Mouse (Mus musculus) adrenal gland, adult 2 months (tissue): Measurements from ENCODE around the gene Pgbd5. TPM values are rescaled to one million over a fixed set of nuclear protein-coding genes. Genes with fewer than 3 reads are reported as not detected.

ENCODE experiments used
- DNase-seq: peaks from one replicate; pipeline ENCODE4 v3.0.0; 2021
- polyA plus RNA-seq: library from polyadenylated mRNA; depleted of rRNA; stranded (reverse); fragments of >200 nt; gene quantifications from 2 replicates; pipeline ENCODE4 v1.2.3, GENCODE M21; 2012
- total RNA-seq, 2 experiments: library from RNA; stranded (reverse); gene quantifications; 2 replicates each; pipeline ENCODE4 v1.2.3; 2021

The Pgbd5 gene
- total and polyA plus RNA-seq, 3 experiments = 5.3 to 8.6 (median 5.4) TPM

DNA sequence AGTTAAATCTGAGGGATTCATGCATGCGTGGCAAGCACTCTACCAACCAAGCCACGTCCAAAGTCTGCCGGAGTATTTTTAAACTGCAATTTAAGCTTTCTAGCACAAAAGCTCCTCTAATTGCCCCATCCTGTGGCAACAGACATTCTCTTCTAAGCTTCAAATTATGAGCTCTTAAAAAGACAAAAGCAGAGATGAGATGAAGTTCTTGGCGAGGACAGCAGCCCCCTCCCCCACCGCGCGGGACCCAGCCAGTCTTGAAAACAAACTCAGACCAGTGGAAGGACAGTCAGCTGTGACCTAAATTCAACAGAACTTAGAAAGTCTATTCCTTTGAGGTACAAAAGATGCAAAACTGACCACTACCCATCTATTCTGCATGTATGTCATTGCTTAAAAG lies 48.3 kb downstream of the Pgbd5 start:
- no peak for DNase-seq

DNA sequence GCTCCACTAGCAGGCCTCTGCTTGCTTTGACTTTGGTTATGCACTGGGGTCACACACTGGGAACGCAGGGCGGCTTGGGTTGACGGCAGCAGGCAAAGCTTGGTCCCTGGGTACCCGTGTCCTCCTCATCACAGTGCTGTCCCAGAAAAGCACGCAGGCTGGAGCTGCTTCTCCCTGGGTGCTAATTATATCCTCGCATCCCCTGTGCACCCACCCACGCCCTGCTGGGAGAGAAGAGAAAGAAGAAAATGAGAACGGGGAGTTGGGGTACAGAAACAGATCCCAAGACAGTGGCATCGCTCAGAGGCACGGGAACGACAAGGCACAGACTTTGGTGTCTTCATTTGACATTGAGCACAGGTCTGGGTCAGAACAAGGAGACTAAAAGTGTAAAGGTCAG lies 50.0 kb downstream of the Pgbd5 start:
- DNase-seq = no peak

DNA sequence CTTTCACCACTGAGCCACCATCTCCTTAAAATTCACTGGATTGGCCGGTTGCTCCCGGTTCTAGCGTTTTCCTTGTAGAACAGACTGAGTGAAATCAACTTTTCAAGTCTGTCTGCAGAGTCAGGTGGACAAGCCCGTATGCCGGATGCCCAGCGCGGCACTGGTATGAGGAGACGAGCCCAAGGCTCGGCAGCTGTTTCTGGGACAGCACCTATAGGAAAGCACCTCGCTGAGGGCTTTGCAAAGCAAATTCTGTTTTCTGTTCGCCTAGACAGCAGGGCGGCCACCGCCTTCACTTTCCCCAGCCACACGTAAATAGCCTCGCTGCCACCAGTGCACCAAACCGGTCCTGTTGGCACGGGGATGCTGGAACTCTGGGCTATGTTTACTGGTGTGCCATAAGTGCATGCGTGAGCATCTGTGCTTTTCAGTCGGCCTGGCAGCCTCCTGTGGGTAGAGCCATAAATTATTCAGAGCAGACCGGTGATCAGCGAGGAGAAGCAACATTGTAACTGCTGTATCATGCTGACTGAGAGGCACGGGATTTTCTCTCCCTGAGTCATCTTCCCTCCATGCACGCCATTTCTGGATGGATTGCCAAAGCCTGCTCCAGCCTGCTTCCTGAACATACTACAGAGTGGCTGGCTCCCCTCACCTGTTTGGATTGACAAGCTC lies 53.1 kb downstream of the Pgbd5 start:
- peak; percentile 75 for DNase-seq

DNA sequence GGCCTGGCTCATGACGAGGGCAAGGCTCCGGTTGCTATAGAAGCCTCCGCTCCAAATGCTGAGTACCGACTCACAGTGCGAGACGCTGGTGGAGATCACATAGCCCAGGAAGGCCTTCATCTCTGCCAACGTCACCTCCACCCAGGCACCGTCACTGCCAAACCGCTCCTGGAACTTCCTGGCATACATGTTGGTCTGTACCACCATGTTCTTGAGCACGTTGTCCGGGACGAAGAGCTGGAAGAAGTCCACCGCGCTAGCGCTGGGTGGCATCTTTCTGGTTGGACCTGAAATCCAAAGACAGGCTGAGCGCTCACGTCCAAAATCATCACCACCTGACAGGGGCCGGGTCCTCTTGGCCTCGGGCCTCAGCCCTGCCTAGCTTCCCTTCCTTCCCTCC lies 55.1 kb downstream of the Pgbd5 start:
- DNase-seq = no peak

DNA sequence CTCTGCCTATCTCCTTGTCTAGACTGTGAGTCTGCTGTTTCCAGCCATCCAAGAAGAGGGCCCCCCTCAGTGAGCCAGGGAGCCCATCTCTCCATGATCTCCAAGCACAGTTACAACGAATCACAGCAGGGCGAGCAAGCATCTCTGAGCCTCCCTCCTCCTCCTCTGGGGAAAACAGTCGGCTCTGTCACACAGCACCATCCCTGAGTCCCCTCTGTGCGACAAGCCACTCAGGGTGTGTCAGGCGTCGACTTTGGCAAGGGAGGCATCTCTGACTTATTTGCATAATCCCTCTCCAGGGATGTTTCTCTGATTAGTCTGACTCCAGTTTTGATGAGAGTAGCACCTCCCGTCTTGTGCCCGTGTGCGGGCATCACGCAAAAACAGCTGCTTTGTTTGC lies 57.2 kb downstream of the Pgbd5 start:
- DNase-seq = no peak

DNA sequence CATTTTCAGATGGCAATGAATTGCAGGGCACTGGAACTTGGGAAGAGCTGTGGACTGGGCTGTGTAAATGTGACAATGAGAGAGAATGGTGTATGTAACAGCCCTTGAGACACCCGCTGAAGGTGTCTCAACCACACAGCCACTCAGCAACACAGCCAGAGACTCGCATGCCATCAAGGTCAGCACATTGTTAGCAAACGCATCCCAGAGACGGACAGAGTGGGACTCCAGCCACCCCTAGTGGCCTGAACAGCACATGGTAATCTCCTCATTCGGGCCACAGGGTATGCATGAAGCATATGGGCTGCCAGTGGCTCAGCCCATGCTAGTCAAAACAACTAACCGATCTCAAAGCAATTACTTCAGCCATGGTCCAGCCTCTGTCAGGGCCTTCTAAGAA lies 60.2 kb downstream of the Pgbd5 start:
- peak; percentile 18 for DNase-seq

DNA sequence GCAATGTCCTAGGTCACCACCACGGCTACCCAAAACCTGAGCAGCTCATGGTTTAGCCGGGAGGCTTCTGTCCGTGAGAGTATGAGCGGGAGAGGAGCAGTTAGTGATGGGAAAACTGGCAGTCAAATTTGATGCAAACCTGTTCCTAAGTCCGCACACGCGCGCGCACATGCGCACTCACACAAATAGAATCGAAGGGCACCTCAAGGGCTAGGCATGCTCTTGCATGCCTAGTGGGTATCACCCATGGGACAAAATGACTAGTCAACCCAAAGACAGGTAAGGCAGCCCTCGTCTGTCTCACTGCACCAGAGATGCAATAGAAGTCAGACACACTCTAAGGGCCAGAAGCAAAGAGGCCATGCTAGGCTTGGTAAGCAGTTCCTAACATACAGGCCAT lies 63.1 kb downstream of the Pgbd5 start:
- DNase-seq = no peak

DNA sequence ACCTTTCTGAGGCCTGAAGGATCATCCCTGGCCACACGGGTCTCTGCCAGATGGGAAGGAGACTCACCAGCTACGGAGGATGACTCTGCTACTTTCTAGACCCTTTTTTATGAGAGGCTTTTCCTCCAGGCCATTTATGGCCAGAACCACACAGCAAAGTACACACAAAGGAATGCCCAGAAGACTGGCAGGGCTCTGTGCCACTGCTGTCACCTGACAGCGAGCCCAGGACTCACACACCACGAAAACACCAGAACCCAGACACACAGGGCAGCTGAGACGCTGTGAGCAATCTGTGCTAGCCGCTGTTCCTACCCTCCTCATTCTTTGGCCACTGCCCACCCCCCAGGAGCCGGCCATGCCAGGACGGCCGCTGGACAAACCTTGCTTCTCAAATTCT lies 63.7 kb downstream of the Pgbd5 start:
- no peak for DNase-seq

DNA sequence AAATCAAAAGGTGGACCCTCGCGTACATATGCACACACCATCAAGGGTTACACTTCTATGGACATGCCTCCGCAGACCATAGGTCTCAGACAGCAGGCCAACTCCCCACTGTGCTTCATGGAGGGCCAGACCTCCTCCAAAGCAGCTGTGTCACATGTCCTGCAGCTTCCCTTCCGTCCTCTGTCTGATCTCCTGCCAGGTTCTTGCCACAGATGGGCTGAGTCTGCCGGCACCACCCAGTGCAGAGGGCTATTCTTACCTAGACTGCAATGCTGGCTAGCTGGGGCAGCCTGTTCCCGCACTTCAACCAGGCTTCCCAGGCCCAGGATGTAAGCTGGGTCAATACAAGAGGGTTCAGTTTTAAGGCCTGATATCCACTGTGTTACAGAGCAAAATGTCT lies 64.3 kb downstream of the Pgbd5 start:
- peak; percentile 43 for DNase-seq

DNA sequence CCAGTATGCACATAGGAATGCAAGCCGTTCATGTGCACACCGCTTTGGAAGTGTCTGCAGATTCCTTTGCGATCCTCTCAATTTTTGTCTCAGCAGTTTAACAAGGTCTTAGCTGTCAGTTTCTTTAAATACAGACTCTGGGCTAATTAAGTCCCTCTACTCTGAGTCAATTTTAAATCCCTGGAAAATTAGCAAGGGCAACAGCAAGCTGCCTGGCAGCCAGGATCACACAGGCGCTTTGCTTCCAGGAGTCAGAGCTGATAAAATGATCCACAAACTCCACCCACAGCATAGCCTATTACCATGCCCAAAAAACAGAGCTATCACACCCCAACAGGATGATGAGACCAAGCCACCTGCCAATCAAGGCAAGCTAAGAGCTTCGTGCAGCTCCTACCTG lies 65.7 kb downstream of the Pgbd5 start:
- DNase-seq = no peak

DNA sequence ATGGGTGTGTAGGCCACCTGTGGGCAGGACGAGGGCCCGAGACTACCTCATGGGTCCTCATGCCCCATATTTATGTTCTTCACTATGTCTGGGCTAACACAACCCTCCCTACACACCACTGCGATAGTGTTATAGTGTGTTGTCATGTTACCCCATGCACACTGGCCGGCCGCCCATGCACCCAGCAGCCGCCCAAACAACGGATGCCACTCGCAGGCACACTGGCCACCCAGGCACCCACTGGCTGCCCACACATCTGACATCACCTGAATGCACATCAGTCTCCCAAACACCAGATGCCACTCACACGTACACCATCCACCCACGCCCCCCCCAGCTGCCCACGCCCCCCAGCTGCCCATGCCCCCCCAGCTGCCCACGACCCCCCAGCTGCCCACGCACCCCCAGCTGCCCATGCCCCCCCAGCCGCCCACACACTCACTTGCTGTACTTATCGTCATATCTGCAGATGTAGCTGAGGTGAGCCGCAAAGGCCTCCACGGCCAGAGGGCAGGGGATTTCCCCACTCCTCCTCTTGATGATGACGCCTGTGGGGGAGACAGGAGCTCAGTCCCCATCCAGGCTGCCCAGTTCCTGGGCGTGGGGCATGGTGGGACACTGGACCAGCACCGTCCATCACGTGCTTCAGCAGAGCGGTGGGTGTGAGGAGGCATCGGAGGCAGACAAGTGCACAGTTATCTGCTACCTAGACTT lies 67.9 kb downstream of the Pgbd5 start:
- no peak for DNase-seq

DNA sequence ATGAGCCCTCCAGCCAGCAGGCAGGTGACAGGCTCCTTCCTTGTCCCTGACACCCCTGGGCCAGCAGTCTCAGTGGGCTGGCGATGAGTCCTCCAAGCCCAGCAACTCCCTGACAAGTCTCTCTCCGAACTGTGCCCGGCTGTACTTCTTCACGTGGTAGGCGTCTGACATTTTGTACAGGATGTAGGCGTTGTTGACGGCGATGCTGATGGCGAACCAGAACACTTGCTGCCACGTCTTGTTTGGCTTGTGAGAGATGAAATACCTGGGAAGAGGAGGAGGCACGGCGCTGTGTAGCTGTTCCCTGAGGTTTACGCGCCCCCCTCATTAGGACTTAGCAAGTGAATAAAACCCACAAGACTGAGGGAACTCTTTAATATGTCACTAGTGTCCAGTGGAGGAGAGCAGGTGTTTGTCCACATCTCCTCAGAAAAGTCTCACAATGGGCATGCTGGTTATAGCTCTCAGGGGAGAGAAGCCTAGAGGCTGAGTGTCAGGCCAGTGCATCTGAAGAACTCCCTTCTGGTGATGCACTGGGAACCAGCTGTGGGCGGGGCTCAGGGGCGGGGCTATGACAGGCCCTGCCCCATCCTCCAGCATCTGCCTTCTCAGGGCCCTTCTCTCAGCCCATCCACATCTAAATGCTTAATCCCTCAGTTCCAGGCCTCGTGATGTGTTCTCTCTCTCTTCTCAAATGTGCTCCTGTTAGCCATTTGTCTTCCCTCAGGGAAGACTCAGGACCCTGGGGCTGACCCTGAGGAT lies 68.9 kb downstream of the Pgbd5 start:
- no peak for DNase-seq

DNA sequence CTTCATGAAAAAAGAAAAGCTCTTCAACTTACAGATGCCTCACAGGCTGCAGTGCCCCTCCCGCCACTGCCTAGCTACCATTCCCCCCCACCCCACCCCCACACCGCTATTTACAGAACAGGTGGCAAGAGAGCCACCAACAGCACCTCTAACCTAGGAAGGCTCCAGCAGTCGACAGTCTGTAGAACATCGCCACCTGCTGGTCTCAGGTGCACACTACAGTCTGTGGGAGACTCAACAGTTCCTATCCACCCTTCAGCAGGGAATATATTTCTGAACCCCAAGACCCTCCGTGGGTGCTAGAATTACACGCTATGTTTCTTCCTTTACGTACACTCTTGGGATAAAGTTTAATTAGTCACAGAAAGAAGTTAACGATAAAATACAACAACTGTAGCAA lies 71.2 kb downstream of the Pgbd5 start:
- peak; percentile 60 for DNase-seq

DNA sequence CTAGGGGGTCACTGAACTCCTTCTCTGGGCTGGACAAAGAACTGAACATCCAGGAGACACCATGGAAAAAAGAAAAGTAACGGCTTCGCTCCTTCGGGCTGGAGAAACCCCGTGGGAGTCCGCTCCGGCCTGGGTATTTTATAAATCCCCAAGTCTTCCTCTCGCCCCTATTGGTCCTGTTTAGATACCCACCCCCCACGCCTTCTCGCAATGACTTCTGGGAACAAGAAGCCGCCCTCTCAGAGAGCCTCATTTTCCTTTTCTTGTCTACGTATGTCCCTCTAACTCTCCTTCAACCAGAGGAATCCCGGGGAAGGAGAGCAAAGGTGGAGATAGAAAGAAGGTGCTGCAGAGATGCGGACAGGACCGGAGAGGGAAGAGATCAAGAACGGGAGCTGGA lies 76.1 kb downstream of the Pgbd5 start:
- DNase-seq = no peak

DNA sequence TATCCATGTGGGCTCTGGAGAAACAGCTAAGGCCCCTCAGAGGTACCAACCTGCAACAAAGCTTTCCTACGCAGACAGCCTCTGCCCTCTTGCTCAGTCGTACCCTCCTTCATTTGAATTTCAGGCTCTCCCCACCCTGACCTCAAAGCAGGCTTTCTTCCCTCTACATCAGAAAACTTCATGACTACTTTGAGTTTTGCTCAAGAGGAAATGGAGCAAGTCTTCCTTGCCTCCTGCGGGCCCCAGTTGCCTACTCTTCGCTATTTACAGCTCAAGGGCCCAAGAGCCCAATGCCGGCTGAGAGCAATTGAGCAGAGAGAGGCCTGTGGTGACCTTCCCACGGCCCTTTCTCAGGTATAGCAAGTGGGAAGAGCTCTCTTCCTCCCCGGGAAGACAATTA lies 76.9 kb downstream of the Pgbd5 start:
- DNase-seq = no peak

DNA sequence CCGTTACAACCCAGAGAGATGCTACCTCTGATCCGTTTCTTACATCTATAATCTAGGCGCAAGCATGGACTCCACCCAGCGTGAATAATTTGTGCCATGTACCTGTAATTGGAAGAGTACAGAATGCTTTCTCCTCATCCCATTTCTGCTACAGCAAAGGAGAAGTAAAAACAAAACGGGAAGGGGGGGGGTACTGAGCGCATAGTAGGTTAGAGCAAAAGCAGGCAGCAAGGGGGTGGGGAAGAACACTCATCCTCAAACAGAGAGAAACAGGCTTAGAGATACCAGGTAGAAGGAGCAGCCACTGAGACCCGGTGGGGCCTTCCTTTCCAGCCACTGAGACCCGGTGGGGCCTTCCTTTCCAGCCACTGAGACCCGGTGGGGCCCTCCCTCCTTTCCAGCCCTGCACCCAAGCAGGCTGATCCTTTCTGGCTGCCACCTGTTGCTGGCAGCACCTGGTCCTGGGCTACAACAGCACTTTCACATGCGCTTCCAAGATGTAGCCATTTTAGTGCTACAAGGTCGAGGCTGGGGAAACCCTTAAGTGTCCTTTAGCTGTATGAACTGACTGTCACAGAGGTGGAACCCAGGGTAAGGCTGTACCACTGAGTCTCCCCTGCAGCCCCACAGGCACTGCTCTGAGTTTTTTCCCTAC lies 77.6 kb downstream of the Pgbd5 start:
- DNase-seq = no peak

DNA sequence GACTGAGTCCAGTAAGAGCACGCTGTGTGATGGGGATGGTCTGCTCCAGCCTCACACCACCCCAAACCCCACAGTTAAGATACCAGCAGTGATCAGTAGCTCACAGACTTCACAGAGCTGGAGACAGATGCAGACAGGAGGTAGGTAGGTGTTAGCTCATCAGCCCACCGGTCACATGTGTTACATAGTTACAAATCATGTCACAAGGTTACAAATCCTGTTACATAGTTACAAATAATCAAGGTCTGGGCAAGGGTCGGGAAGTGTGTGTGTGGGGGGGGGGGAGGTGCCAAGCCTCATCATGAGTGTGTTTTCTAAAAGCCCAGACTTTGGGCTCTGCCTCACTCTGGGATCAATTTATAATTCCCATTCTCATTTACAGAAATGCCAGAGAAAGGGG lies 78.5 kb downstream of the Pgbd5 start:
- DNase-seq = no peak

DNA sequence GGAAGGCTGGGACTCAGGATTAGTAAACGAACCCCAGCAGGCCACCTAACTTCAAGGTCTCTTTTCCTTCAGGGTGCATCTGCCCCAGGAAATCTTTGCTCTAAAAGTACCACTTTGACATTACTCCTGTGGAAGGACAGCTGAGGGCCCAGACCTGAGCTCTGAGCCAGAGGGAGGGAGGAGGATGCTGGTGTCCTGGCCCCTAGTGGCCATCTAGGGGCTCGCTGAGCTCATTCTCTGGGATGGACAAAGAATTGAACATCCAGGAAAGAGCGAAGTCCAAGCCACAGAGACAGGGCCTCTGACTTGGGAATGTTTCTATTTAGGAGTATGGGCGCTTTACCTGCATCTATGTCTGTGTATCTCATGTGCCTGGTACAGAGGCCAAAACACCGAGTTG lies 87.8 kb downstream of the Pgbd5 start:
- DNase-seq = no peak

DNA sequence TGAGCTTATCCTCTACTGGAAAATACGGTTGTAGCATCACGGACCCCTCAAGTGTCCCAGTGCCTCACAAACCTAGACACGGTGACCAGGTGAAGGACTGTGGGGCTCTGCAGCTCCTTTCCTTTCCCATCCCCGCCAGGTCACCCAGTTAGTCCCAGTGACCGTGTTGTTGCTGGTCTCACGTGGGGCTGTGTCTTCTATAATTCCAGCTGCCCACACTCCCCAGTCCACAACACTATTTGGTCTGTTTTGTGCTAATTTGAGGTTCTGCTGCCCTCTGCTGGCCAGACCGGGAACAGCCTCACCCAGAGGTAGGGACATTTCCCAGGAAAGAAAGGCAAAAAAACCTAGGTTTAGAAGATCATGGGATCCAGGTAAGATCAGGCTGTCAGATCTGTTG lies 89.8 kb downstream of the Pgbd5 start:
- peak; percentile 82 for DNase-seq

DNA sequence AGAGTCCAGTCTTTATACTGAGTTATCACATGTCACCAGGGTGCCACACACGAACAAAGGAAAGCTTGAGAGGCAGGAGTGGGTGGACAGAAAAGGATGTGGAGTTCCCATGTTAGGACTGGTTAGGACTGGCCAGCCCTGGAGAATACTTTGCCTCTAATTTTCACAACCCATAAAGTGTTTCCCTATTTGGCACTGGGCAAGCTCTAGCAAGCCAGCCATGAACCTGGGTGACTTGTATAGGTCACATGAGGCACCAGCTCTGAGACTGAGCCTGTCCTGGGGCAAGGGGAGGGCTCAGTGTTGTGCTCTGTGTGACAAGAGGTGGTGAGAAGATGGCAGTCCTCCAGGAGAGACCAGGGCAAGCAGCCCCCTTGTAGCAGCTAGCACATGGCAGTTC lies 91.4 kb downstream of the Pgbd5 start:
- no peak for DNase-seq

DNA sequence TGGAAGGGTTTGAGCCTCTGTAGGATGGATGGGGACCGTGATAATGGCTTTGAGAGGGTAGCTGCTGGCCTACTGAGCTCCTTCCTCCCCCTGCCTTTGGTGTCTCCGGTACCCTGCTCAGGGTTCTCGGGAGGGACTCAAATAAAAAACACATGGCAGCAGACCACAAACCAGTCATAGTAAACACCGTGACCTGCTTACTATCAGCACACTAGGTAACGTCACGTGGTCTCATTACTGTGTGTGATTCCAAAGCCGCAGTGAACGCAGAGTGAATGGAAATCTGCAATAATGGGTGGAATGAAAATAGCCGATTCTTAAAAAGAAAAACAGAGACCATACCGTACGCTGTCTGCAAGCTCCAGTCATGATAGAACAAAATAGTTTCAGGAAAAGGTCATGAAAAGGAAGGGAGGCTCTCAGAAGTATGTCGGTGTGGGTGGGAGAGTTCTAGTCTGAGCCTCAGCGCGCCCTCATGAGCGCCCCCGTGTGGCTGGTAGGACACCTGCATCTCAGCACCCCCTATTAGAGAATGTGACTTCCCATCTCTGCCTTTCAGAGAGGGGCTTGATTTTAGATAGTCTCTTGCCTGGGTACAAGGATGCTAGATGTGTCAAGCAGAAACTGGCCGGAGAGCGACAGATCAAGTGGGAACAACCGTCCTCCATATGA lies 92.5 kb downstream of the Pgbd5 start:
- DNase-seq = peak; percentile 49

DNA sequence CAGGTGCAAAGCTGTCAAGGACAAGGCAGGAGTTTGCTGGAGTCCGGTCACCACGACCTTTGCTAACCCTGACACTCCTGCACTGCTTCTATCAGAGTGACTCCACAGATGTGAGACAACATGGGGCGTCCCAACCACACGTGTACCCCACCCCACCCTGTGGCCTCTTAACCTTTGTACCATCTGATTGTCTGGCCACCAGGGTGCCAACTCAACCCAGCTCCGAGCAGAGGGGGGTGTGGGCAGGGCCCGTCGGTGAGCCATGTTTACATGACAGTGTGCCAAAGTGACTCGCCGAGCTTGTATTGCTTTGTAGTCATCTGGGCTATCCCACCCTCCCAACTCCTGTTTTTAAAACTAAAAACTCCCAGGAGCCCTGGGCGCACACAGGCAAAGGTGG lies 94.4 kb downstream of the Pgbd5 start:
- no peak for DNase-seq
